Mouse (Mus musculus): Measurements from ENCODE around the gene Dctn1.

DNA sequence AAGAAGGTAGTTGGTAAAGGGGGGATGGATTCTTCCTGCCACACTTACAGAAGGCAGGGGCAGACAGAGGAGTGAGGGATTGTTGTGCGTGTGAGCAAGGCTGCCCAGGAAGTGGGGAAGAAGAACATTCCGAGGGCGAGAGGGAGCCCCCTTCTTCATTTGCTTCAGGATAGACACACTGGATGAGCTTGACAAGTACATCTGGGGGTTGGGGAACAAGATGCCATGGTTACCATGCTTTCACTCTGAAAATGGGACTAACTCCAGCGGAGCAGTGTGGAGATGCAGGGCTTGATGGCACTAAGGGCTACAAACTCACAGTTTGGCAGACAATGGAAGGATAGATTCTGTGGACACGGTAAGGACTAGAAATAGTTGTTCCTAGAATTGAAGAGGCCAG, 5.3 kb downstream of the Dctn1 start:
- TF ChIP-seq CTCF (IDR thresholded peaks at IDR 0.05) = no peak
- TF ChIP-seq EP300 (IDR thresholded peaks at IDR 0.05) = no peak
